Mouse (Mus musculus) right cerebral cortex, postnatal 36 days (tissue): ENCODE data around the gene Pdzrn4.

ENCODE experiments used
- DNase-seq, 2 experiments: peaks; one replicate each; pipeline ENCODE4 v3.0.0; 2022; ENCODE audit warnings: low spot score in 2 of 2, mixed read lengths in 1 of 2

Gene Pdzrn4

DNA sequence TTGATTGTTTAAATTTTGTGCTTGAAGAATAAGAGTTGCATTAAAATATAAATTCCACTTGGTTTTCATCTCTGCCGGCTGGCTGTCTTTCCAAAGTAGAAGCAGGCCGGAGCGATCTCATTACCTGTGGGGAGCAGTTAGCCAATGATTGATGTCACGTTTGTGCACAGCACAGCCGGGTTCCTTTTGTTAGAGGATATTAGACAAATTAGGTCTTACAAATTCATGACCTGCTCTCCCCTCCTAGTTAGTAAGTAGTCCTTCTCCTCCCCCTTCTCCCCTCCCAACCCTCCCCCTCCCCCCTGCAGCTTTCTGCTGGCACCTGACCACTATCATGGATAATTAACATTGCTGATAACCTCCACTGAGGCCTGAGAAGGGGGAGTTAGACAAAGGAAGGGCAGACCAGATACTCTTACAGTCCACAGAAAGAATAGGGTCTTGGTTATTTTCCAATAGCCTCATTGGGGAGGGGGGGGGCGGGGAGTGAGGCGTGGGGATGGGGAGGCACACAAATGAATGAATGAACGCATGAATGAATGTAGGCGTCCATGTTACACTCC, 103.7 kb downstream of the Pdzrn4 start:
- no peak for DNase-seq

GRCm38 (mm10) chr15:92502797-92503196, 106.1 kb downstream of the Pdzrn4 start:
- DNase-seq: no peak

DNA sequence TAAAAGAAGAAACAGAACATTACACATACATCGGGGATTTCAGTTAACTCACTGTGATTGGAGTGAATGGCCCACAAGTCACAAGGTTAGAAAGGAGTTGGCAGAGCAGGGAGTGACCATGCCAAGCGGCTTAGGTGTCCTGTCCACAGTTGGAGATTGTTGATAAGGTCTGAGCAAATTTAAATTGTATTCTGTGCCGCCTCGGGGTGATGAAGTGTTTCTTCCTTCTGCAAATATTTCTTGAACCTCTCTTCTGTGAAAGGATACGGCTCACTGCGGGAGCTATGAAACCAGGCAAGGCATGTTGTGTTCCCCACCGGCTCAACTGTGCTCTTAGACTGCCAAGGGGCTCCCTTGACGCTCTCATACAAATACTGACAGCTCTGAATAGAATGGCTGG, 112.7 kb downstream of the Pdzrn4 start:
- no peak for DNase-seq

- DNase-seq: no peak
Observed at GRCm38 (mm10) chr15:92515651-92516050, 119.0 kb downstream of the Pdzrn4 start.

- DNase-seq: no peak
Observed at GRCm38 (mm10) chr15:92520677-92521225, 124.1 kb downstream of the Pdzrn4 start.

- no peak for DNase-seq
Observed at GRCm38 (mm10) chr15:92521686-92522085, 125.0 kb downstream of the Pdzrn4 start.

DNA sequence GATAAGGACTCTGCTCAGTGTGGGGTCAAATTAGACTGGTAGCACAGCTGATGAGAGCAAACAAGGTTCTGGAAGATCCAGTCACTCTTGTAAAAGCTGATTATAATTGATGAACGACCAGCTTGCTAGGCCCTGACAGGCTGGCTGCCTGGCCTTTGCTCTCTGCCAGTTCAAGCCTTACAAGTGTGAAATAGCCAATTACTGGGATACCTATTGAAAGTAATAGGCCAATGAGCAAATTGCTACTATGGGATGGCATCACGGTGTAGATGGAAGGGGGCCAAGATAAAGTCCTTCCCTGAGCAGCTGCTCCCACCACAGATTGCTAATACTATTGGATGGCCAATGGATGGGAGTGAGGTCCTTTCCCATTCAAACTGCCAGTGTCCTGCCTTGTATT, 128.2 kb downstream of the Pdzrn4 start:
- DNase-seq: no peak

- DNase-seq: no peak
Observed at GRCm38 (mm10) chr15:92525416-92525815, 128.7 kb downstream of the Pdzrn4 start.

- DNase-seq: no peak
Observed at GRCm38 (mm10) chr15:92526731-92527130, 130.1 kb downstream of the Pdzrn4 start.

DNA sequence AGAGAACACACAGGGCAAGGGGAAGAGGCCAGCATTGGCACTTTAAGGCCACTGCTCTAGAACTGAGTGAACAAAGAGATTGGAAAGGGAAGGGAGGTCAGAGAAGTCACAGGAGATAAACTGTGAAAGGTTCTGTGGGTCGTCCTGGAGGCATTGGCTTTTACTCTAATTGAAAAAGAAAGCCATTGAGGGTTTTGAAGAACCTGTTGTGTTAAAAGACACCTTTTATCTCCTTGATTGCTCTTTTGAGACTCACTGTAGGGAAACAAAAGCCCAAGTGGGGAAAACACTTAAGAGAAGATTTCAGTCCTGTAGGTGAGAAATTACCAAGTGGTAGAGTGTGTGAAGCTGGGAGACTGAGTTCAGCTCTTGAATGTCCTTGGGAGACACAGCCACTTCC, 146.6 kb downstream of the Pdzrn4 start:
- DNase-seq: no peak

DNA sequence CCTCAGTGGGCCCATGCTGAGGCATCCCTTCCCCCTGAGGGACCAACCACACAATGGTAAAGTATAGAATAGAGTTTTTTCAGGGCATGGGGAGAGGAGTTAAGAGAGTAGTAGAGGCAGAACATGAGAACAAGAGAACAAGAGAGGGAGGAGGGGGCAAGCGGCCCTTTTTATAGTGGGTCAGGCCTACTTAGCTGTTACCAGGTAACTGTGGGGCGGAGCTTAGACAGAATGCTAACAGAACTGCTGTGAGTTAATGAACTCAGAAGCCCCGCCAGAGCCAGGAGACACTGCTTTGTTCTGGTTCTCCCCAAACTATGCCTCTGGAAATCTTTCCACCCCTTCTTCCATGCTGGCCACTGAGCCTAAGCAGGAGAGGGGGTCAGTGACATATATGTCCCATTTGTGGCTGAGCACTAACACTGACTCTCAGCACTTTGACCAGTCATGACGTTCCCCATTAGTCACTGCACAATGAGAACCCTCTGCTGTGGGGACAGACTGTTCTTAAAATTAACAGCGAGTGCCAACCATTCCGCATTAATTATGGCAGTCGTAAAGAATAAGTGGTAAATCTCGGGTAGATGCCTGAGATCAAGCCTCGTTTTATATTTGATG, 150.7 kb downstream of the Pdzrn4 start:
- DNase-seq: no peak

DNA sequence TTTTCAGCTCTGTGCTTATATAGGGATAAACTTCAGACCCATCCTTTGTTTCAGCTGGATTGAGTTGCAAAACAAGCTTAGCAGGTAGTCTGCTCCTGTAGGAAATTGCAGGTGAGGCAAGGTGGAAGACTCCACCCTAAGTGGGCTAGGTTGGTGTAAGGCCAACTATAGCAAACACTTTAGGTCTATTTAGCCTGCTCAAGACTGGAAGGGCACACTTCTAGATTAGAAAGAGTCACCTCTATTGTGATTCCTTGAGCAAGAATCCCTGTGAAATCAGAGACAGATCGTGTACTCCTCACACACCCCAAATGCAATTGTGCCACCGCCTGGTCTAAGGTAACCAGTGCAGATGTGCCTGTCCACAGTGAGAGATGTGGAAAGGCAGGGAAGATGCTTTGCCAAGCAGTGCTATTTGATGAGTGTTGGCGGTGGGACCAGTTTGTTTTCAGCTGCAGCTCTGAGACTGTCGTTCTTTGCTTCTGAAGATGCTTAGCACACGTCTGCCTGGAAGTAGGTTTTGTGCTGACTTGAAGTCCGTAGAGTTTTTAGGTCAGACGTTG, 158.4 kb downstream of the Pdzrn4 start:
- DNase-seq: no peak

- DNase-seq: no peak
Observed at GRCm38 (mm10) chr15:92555716-92556115, 159.0 kb downstream of the Pdzrn4 start.

GRCm38 (mm10) chr15:92558592-92558991, 161.9 kb downstream of the Pdzrn4 start:
- DNase-seq: no peak

DNA sequence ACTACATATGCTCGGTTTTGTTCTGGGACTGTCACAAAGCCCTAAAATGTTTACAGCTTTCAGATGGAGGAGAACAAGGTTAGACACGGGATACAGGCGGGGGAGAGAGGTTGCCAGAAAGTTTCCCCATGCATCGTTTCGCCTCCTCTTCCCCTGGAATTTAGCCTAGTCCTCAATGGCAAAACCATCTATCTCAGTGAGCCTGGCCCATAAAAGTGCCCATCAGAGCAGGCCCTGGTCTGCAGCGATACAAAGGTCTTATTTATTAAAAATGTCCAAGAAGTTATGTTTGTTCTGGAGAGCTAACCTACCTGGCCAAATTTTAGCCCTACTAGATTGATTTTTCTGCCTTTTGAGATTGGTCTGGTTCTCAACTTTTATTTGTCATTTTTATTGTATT, 165.5 kb downstream of the Pdzrn4 start:
- no peak for DNase-seq

GRCm38 (mm10) chr15:92563576-92563975, 166.9 kb downstream of the Pdzrn4 start:
- no peak for DNase-seq

GRCm38 (mm10) chr15:92570526-92571243, 174.0 kb downstream of the Pdzrn4 start:
- no peak for DNase-seq

DNA sequence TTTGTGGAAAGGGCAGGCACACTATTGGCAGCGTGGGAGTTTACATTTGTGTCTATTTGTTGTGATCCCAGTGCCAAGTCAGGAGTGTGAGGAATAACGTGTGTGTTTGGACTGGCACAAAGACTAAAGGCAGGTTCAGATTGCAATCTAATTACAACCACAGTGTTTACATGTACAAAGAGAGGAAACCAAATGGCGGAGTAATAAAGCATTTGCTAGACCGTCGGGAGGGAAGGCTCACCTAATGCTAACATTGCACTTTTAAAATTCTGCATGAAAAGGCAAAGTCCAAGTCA, 174.5 kb downstream of the Pdzrn4 start:
- DNase-seq: no peak

DNA sequence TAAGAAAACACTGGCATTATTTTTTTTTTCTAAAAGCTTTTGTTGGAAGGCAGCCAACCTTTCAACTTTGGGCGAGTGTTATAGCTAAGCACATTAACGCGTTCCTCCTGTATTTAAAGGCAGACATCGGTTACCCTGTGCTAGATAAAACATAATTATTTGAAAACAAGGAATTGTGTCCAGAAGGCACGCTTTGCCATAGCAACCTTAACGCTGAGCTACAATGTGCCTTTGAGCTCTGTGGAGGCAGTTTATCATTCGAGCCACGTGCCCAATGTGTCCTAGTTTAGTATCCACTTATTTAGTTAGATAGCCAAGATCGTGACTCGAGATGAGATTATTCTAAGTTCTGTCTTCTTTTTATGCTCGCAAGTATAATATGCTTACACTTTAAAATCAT, 180.8 kb downstream of the Pdzrn4 start:
- peak in 1 of 2 experiments; percentile 31 for DNase-seq

DNA sequence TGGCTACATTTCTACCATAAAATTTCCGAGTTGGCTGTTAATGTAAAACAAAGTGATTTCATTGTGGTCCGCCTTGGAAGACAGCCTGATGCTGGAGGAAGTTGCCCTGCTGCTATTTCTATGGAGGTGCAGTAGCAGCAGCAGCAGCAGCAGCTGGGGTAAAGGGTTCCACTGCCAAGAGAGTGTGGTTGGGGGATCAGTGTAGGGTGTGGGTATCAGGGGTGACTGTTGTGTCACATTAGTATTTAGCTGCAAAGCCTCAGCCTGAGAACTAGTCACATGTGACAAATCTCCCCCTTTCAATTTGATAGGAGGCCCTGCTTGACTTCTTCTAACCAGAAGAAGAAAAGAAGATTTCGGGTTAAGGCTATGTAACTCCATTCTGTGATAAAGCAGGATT, 183.5 kb downstream of the Pdzrn4 start:
- no peak for DNase-seq

DNA sequence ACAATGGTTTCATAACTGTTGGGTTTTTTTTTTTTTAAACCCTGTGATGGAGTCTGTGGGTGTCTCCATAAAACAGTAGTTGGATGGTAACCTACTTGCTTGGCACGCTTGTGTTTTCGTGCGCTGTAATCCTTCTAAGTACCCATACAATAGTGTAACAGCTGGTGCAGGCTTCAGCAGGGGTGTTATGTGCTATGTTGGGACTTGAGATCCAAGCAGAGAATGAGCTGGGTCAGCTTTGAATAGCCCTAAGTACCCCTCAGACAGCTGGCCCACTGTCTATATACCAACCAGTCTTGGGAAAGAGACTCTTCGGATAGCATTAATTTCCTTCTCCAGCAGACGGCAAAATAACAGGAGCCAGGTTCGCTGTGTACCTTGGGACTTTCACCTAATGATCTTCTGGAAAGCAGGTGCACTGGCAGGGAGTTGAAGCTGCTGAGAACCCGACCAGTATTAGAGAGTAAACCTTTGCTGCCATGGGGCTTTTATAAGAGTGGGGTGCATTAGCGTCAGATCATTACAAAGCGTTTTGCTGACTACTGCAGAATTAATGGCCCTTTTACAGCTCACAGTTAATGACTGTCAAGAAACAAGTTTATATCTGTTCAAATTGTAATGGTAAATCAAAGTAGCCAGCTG, 184.2 kb downstream of the Pdzrn4 start:
- peak in 1 of 2 experiments; percentile 51 for DNase-seq
